Mouse (Mus musculus): ENCODE results near the gene Gm7138. TPM values are rescaled to one million over a fixed set of nuclear protein-coding genes. Genes with fewer than 3 reads are reported as not detected.
"Not testable (repeated sequence)": the region's sequence is repeated elsewhere in the genome, so short reads cannot be mapped to it uniquely, and the experiment has no call there.

The Gm7138 gene
- polyA plus RNA-seq (2015; fragmentation: Nextera tagmentation; extraction: Ambion mirVana), result not detected in 2 replicates

DNA sequence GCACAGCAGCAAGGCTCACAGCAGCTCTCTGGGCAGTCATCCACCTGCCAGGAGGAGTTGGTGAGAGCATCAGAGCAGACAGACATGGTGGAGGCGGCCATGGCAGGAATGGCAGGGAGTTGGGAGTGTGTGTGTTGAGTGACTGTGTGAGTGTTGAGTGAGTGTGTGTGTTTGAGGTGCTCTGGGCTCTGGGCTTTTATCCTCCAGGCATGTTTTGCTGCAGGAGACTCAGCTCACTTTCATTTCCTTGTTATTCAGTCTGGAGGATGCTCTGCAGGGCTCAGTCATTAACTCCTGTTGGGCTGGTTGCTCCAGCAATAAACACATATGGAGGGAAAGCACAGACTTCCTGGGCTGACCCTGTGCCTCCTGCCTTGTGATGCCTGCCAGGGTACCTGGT lies at the start of gene Gm7138:
Gene Gm7138 (minus strand): TSS at position 101 of the 400 bp plus-strand sequence.
- H3K4me3 ChIP-seq, result not testable (repeated sequence)

DNA sequence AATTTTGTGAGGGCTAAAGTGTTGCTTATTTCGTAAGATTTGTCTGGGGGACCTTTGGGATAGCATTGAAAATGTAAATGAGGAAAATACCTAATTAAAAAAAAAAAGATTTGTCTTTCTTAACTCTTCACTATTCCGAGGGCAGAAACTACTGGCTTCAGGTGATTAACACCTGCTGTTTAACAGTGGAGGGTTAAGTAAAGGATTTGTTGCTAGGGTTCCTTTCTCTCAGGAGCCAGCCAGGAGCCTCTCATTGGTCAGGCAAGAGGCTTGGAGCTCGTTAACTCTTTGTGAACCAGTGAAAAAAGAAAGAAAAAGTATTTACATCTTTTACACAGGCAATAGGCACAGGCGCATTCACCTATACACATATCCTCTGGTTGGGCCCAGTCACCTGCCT lies 42.5 kb upstream of the Gm7138 start:
- WGBS, result 30% methylated on average over 4 of the region's 4 CpGs

More for the DNA sequence above, at the start of gene Gm7138:
- H3K9me3 ChIP-seq; H3K4me2 ChIP-seq (replicated peaks); H3K27me3 ChIP-seq; H3K9ac ChIP-seq; H3K36me3 ChIP-seq; ATAC-seq (ENCODE audit: low FRiP score, low read depth); H3K27ac ChIP-seq; H3K4me1 ChIP-seq: not testable (repeated sequence)
- WGBS, result 70% methylated on average over 1 of the region's 1 CpGs

DNA sequence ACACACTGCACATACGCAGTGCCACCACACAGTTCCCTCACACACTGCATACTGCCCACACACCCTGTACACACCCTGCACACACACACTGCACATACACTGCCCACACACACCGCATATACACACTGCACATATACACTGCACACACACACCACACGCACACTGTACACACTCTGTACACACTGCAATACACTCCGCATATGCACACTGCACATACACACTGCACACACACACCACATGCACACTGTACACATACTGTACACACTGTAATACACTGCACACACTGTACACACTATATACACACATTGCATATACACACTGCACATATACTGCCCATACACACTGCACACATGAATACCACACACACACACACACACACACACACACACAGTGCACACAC lies 41.8 kb upstream of the Gm7138 start:
- Histone ChIP-seq H3K4me1 (no peaks in the 10 kb centered on the region), H3K9me3 (0 out of 2 replicates have a peak, but pooled peaks cover 2% of the 10 kb centered on the region), H3K4me3 (no peak overlapping the region), H3K4me2 (replicated peaks) (no peak overlapping the region), H3K9ac (no peak overlapping the region), H3K36me3 (no peaks in the 10 kb centered on the region), H3K27me3 (no peaks in the 10 kb centered on the region), H3K27ac (no peak overlapping the region)
- ATAC-seq (ENCODE audit: low FRiP score, low read depth), result no peak
- WGBS, result 95% methylated on average over 4 of the region's 4 CpGs

More for the DNA sequence above, 42.5 kb upstream of the Gm7138 start:
- no peaks in the 10 kb centered on the region for H3K36me3 ChIP-seq
- no peak for ATAC-seq (ENCODE audit: low FRiP score, low read depth)
- 0 out of 2 replicates have a peak, but pooled peaks cover 7% of the 10 kb centered on the region for H3K9me3 ChIP-seq
- no peaks in the 10 kb centered on the region for H3K4me1 ChIP-seq
- no peak overlapping the region for H3K9ac ChIP-seq
- H3K4me2 ChIP-seq (replicated peaks), result no peak overlapping the region
- no peak overlapping the region for H3K27ac ChIP-seq
- no peak overlapping the region for H3K4me3 ChIP-seq
- no peaks in the 10 kb centered on the region for H3K27me3 ChIP-seq

DNA sequence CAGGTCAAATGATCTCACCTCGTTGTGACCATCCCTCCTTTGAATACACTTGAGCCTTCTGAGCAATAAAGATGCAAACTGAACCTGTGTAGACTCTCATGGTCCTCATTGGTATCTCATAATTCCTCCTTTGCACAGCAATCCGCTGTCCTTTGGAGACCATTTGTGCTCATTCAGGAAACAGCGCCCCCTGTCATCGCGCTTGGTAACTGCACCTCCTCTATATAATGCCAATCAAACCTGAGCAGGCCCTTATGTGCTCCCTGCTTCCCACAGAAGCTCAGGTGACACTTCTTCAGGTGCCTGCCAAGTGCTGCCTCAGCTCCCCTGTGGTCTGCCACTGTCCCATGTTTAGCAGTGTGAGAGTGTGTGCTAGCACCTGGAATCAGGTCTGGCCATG lies 38.8 kb upstream of the Gm7138 start:
- Histone ChIP-seq H3K27me3 (no peaks in the 10 kb centered on the region), H3K9me3 (no peaks in the 10 kb centered on the region), H3K4me1 (no peaks in the 10 kb centered on the region), H3K4me3 (no peak overlapping the region), H3K36me3 (no peaks in the 10 kb centered on the region), H3K4me2 (replicated peaks) (no peak overlapping the region), H3K9ac (no peak overlapping the region), H3K27ac (no peak overlapping the region)
- no peak for ATAC-seq (ENCODE audit: low FRiP score, low read depth)
- WGBS, result 25% methylated on average over 5 of the region's 5 CpGs

DNA sequence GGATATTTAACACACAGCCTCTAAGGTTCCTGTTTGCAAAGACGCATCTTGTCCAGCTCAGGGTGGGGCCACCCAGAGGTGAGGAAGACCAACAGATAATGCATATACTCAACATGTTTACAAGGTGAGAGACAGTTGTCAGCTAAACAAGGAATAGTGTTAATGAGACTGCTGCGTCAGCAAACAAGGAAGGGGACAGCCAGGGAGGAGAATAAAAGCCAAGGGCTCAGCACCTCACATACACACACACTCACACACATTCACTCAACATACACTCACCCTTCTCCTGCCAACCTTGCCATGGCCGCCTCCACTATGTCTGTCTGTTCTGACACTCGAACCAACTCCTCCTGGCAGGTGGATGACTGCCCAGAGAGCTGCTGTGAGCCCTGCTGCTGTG lies 37.6 kb upstream of the Gm7138 start, which contains the start of gene Gm2696:
Gene Gm2696 (plus strand): TSS at position 301 of the 400 bp plus-strand sequence.
- H3K27me3 ChIP-seq, result no peaks in the 10 kb centered on the region
- H3K4me3 ChIP-seq, result no peak within 1 kb of the TSS
- H3K4me1 ChIP-seq, result no peaks in the 10 kb centered on the region
- 58% methylated on average over 4 of the region's 4 CpGs for WGBS
- H3K9me3 ChIP-seq, result 0 out of 2 replicates have a peak, but pooled peaks cover 8% of the 10 kb centered on the region
- H3K9ac ChIP-seq, result no peak within 1 kb of the TSS
- ATAC-seq (ENCODE audit: low FRiP score, low read depth), result no peak
- H3K27ac ChIP-seq, result no peak within 1 kb of the TSS
- H3K36me3 ChIP-seq, result no peaks in the 10 kb centered on the region
- no peak within 1 kb of the TSS for H3K4me2 ChIP-seq (replicated peaks)

DNA sequence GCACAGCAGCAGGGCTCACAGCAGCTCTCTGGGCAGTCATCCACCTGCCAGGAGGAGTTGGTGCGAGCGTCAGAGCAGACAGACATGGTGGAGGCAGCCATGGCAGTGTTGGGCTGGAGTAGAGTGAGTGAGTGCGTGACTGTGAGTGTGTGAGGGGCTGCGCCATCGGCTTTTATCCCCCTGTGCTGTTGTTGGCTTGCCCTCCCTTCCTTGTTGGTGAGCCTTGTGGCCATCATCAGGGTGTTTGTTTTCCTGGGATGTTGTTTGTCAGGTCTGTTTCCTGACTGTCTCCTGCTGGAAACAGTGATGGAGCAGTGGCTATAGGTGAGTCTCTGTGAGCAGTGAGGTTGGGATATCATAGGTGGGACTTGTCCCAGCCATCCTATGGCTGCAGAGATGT lies 35.0 kb upstream of the Gm7138 start, which contains the start of gene Gm9507:
Gene Gm9507 (minus strand): TSS at position 101 of the 400 bp plus-strand sequence.
- Histone ChIP-seq H3K4me2 (replicated peaks) (no peak within 1 kb of the TSS), H3K4me1 (no peaks in the 10 kb centered on the region), H3K9ac (no peak within 1 kb of the TSS), H3K4me3 (no peak within 1 kb of the TSS), H3K27me3 (no peaks in the 10 kb centered on the region), H3K9me3 (peaks cover 8% of the 10 kb centered on the region; the same call in 1 of the 2 replicates), H3K36me3 (no peaks in the 10 kb centered on the region), H3K27ac (no peak within 1 kb of the TSS)
- ATAC-seq (ENCODE audit: low FRiP score, low read depth), result no peak
- 63% methylated on average over 5 of the region's 5 CpGs for WGBS

DNA sequence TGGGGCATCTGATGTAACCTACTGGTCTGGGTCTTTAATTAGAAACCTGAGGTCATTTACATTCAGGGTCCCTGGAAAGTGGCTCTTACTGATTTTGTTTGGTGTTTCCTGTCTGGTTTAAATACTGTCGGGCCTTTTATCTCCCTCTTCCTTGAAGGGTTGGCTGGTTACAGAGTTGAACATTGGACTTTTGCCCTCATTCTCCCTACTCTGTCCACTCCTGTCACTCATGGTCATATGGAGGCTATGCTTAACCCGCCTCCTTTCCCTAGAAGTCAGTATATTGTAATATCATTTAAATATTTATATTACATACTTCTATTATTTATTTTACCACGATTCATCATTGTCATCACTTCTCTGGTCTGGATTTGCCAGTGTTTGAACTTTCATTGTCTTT lies 27.4 kb upstream of the Gm7138 start:
- no peak overlapping the region for H3K4me3 ChIP-seq
- no peaks in the 10 kb centered on the region; the same call in 1 of the 2 replicates for H3K9me3 ChIP-seq
- WGBS, result 72% methylated on average over 3 of the region's 3 CpGs
- H3K4me2 ChIP-seq (replicated peaks), result no peak overlapping the region
- no peak overlapping the region for H3K27ac ChIP-seq
- H3K9ac ChIP-seq, result no peak overlapping the region
- no peaks in the 10 kb centered on the region for H3K36me3 ChIP-seq
- H3K4me1 ChIP-seq, result peaks cover 2% of the 10 kb centered on the region; the same call in 1 of the 2 replicates
- ATAC-seq (ENCODE audit: low FRiP score, low read depth), result no peak
- no peaks in the 10 kb centered on the region for H3K27me3 ChIP-seq

DNA sequence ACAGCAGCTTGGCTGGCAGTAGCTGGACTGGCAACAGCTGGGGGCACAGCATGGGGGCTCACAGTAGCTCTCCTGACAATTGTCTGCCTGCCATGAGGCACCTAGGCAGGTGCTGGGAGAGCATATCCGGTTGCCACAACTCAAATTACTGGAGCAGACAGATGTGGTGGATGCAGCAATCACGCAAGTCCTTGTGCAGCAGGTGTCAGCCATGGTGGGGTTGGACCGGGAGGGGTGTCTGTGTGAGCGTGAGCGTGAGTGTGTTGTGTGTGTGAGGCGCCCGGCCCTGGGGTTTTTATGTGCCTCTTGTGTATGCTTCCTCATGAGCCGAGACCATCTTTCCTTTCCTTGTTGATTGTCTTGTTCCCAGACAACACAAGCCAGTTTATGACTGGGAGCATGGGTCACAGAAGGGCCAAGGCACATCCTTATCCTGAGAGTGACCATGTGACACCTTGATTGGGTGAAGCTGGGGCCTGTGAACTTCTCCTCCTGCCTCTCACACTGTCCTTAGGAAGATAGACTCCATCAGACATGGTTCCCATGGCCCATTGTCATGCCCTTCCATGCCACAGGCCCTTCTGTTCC lies 22.3 kb upstream of the Gm7138 start, which contains the start of gene Gm19668:
Gene Gm19668 (minus strand): TSS at position 213 of the 588 bp plus-strand sequence.
- H3K9ac ChIP-seq, result no peak within 1 kb of the TSS
- no peaks in the 10 kb centered on the region for H3K27me3 ChIP-seq
- 45% methylated on average over 8 of the region's 8 CpGs for WGBS
- H3K4me2 ChIP-seq (replicated peaks), result no peak within 1 kb of the TSS
- H3K9me3 ChIP-seq, result no peaks in the 10 kb centered on the region
- no peak within 1 kb of the TSS for H3K27ac ChIP-seq
- peak; percentile 59; the same call in 1 of the 2 replicates for ATAC-seq (ENCODE audit: low FRiP score, low read depth)
- peaks cover 18% of the 10 kb centered on the region for H3K4me1 ChIP-seq
- no peak within 1 kb of the TSS for H3K4me3 ChIP-seq
- no peaks in the 10 kb centered on the region for H3K36me3 ChIP-seq

DNA sequence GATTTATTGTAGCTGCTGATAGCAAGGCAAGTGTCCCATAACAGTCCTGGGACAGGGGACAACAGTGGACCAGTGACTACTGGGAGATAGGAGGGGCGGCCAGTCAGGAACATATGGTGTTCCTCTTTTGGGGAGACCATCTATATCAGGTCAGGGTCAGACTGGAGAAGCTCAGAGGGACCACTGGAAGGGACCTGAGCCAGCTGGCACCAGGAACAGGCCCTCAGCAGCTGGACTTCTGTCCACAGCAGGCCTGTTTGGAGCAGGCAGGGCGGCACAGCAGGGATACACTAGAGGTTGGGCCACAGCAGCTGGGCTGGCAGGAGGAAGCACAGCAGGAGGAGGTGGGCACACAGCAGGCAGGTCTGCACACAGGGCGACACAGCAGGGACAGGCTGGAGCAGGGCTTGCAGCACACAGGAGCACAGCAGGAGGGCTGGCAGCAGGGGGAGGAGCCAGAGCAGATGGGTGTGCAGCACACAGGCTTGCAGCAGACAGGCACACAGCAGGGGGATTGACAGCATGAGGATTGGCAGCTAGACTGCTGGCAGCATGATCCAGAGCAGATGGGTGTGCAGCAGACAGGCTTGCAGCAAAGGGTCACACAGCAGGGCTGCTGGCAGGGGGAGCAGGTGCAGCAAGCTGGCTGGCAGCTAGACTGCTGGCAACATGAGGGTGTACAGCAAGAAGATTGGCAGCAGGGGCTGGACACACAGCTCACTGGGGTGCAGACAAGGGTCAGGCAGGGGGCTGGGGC lies 21.6 kb upstream of the Gm7138 start:
- 28% methylated on average over 3 of the region's 3 CpGs for WGBS
- H3K9me3 ChIP-seq; H3K27ac ChIP-seq; H3K4me3 ChIP-seq; H3K36me3 ChIP-seq; H3K9ac ChIP-seq; H3K4me2 ChIP-seq (replicated peaks); ATAC-seq (ENCODE audit: low FRiP score, low read depth); H3K27me3 ChIP-seq: not testable (repeated sequence)
- peaks cover 22% of the 10 kb centered on the region for H3K4me1 ChIP-seq

DNA sequence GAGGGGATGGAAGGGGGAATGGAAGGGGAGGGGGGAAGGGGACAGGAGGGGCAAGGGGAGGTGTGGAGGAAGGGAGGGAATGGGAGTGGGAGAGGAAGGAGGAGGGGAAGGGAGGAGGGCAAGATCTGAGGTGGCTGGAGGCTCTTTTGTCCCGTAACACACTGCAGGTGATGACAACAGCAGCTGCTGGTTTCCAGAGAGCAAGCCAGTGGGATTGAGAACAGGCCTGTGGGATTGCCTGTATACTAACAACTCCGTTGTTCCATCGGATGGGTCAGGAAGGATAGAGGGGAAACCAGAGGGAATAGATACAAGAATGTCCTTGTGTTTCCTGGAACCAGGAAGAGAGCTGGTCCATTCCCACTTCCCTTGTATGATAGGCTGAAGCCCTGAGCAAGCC lies 20.9 kb upstream of the Gm7138 start:
- H3K4me2 ChIP-seq (replicated peaks), result no peak overlapping the region
- H3K9ac ChIP-seq, result no peak overlapping the region
- no peak overlapping the region for H3K4me3 ChIP-seq
- ATAC-seq (ENCODE audit: low FRiP score, low read depth), result no peak
- 20% methylated on average over 3 of the region's 3 CpGs for WGBS
- H3K36me3 ChIP-seq, result no peaks in the 10 kb centered on the region
- no peaks in the 10 kb centered on the region for H3K9me3 ChIP-seq
- no peaks in the 10 kb centered on the region for H3K27me3 ChIP-seq
- H3K4me1 ChIP-seq, result peaks cover 22% of the 10 kb centered on the region
- H3K27ac ChIP-seq, result no peak overlapping the region

DNA sequence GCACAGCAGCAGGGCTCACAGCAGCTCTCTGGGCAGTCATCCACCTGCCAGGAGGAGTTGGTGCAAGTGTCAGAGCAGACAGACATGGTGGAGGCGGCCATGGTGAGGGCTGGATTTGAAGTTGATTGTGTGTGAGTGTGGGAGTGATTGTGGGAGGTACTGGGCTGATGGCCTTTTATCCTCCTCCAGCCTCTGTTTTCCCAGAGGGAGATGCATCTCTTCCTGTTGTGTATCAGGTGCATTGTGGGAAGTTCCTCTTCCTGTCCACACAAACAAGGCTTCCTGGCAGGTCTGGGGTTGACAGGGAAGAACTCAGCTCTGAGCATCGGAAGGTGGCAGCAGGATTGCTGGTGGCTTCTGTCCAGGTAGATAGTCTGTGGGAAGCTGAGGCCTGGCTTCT lies 18.2 kb upstream of the Gm7138 start, which contains the start of gene Gm9639:
Gene Gm9639 (minus strand): TSS at position 101 of the 400 bp plus-strand sequence.
- H3K4me1 ChIP-seq, result peaks cover 22% of the 10 kb centered on the region
- WGBS, result 53% methylated on average over 2 of the region's 2 CpGs
- no peak within 1 kb of the TSS for H3K9ac ChIP-seq
- ATAC-seq (ENCODE audit: low FRiP score, low read depth), result no peak
- no peak within 1 kb of the TSS for H3K4me2 ChIP-seq (replicated peaks)
- H3K36me3 ChIP-seq, result no peaks in the 10 kb centered on the region
- H3K27ac ChIP-seq, result no peak within 1 kb of the TSS
- H3K9me3 ChIP-seq, result no peaks in the 10 kb centered on the region
- no peak within 1 kb of the TSS for H3K4me3 ChIP-seq
- no peaks in the 10 kb centered on the region for H3K27me3 ChIP-seq

DNA sequence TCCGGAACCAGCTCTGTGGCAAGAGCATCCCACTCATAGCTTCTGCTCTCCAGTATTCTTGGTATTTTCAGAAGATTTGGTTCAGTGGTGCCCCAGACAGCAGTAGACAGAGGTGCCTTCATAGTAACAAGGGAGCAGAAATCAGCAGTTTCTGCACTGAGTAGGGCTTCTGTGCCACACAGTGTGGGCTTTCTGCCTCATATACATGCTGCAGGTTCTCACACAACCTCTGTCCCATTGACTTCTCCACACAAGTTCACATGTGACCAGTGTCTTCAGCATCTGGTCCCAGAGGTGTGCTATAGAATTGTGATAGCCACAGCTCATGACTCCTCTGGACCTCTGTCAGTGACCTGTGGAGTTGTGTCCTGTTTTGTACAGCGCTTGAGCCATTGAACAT lies 11.9 kb upstream of the Gm7138 start:
- 0 out of 2 replicates have a peak, but pooled peaks cover under 1% of the 10 kb centered on the region for H3K4me1 ChIP-seq
- WGBS, result 75% methylated on average over 2 of the region's 2 CpGs

More for the DNA sequence above, 11.9 kb upstream of the Gm7138 start:
- H3K9ac ChIP-seq, result no peak overlapping the region
- no peak overlapping the region for H3K27ac ChIP-seq
- no peaks in the 10 kb centered on the region for H3K27me3 ChIP-seq
- H3K4me3 ChIP-seq, result no peak overlapping the region
- ATAC-seq (ENCODE audit: low FRiP score, low read depth), result no peak
- H3K36me3 ChIP-seq, result no peaks in the 10 kb centered on the region
- no peaks in the 10 kb centered on the region for H3K9me3 ChIP-seq
- H3K4me2 ChIP-seq (replicated peaks), result no peak overlapping the region

Measured in limb, embryonic 13.5 days (tissue).